Mouse (Mus musculus) adrenal gland, postnatal 0 days (tissue): ENCODE data around the gene Anpep. TPM values are rescaled to one million over a fixed set of nuclear protein-coding genes. Genes with fewer than 3 reads are reported as not detected.

Experiments
- polyA plus RNA-seq: library from polyadenylated mRNA; unstranded; fragments of >200 nt; fragmentation: Nextera tagmentation; extraction: Ambion mirVana; gene quantifications from 2 replicates; pipeline ENCODE4 v1.2.1, GENCODE M21; 2015

Gene Anpep
- polyA plus RNA-seq = 22.1 and 41.2 TPM in 2 replicates

GRCm38 (mm10) chr7:79860811-79861210, at the start of gene Anpep:
Gene Anpep (minus strand): TSS chr7:79861059.

GRCm38 (mm10) chr7:79810611-79811506, 50.0 kb downstream of the Anpep start, which contains the start of gene Mesp2:
Gene Mesp2 (plus strand): TSS chr7:79810727.

GRCm38 (mm10) chr7:79793688-79794087, 67.2 kb downstream of the Anpep start, which contains the start of gene Mesp1:
Gene Mesp1 (minus strand): TSS chr7:79793788.

Other genes with a start within 250 kb of the Anpep start
- gene Rhcg, start 243.4 kb downstream of the Anpep start, polyA plus RNA-seq = 6.8 and 13.8 TPM in 2 replicates
- gene Ticrr, start 200.9 kb downstream of the Anpep start, polyA plus RNA-seq = 1.5 and 2.2 TPM in 2 replicates
- gene Kif7, start 145.3 kb downstream of the Anpep start, polyA plus RNA-seq = 2.4 and 2.8 TPM in 2 replicates
- gene Plin1, start 128.2 kb downstream of the Anpep start, polyA plus RNA-seq = 8.2 and 31.4 TPM in 2 replicates
- 14.5 and 27.7 TPM in 2 replicates for gene Pex11a, start 117.9 kb downstream of the Anpep start, polyA plus RNA-seq
- gene Wdr93, start 117.9 kb downstream of the Anpep start, polyA plus RNA-seq = 3.3 and 3.6 TPM in 2 replicates
- gene Mesp1, start 67.3 kb downstream of the Anpep start, polyA plus RNA-seq = 0.10 and 0.13 TPM in 2 replicates
- 0.49 and 0.81 TPM in 2 replicates for gene Mesp2, start 50.3 kb downstream of the Anpep start, polyA plus RNA-seq
- 27.9 and 28.4 TPM in 2 replicates for gene Ap3s2, start 59.6 kb upstream of the Anpep start, polyA plus RNA-seq
- gene Arpin, start 74.3 kb upstream of the Anpep start, polyA plus RNA-seq = 23.6 and 23.7 TPM in 2 replicates
- gene Zfp710, start 163.8 kb upstream of the Anpep start, polyA plus RNA-seq = 7.4 and 10.3 TPM in 2 replicates